ENCODE assay signal across 14 mouse cellular contexts in the genomic region with DNA sequence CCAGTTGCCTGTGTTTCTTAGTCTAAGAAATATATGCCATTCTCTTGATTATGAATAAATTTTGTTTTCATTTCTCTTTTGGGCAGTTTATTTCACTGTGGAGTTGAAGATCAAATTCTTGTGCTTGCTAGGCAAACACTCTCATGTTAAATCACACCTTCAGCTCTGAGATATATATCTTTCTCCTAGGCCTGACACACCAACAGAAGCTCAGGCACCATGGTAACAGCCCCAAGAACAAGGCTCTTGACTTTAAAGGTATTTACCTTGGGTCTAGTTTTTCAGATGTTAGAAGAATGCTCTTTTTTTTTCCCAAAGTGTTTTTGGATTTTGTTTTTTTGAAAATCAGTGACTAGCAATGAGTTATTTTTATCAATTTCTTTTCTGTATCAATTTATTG. TPM values are rescaled to one million over a fixed set of nuclear protein-coding genes. Genes with fewer than 3 reads are reported as not detected.
"Had no signal": no experiment of that assay in that cellular context is flagged by ENCODE, and none has a peak within 500 bp of the region (broad histone marks: within the 10 kb centered on the region; RNA-seq: fewer than 3 reads in every experiment).

No protein-coding gene starts in this region.

- H3K27ac ChIP-seq: kidney, postnatal 0 days; limb, embryonic 15.5 days; liver, embryonic 12.5 days had no signal

- H3K27me3 ChIP-seq: limb, embryonic 15.5 days; liver, embryonic 12.5 days had no signal

- DNase-seq: kidney, adult 11 months; kidney, adult 9 months; kidney, postnatal 4 days; lung, embryonic 14.5 days; lung, postnatal 36 days; right cerebral cortex, postnatal 14 days; thymus, postnatal 4 days had no signal

- H3K4me2 ChIP-seq: limb, embryonic 15.5 days; liver, embryonic 12.5 days; lung, embryonic 14.5 days; midbrain, embryonic 12.5 days had no signal

- H3K4me3 ChIP-seq: layer of hippocampus, adult 2 months; limb, embryonic 15.5 days; liver, embryonic 12.5 days; midbrain, embryonic 12.5 days had no signal

- ATAC-seq: liver, embryonic 12.5 days had no signal

- H3K9ac ChIP-seq: limb, embryonic 15.5 days; liver, embryonic 12.5 days; lung, embryonic 14.5 days; midbrain, embryonic 12.5 days had no signal

- H3K4me1 ChIP-seq: limb, embryonic 15.5 days; liver, embryonic 12.5 days had no signal

- H3K36me3 ChIP-seq: liver, embryonic 12.5 days; midbrain, embryonic 12.5 days had no signal

- H3K9me3 ChIP-seq: limb, embryonic 15.5 days; liver, embryonic 12.5 days; midbrain, embryonic 12.5 days had no signal

RNA-seq across cellular contexts. Expression of a gene that starts 12.4 kb away (rescaled TPM):
- polyA plus RNA-seq: liver, embryonic 12.5 days; liver, embryonic 16.5 days; lung, embryonic 14.5 days had no signal

RNA-seq across cellular contexts. Expression of a gene that starts 44.9 kb away (rescaled TPM):
- total RNA-seq: layer of hippocampus, adult 2 months had no signal
- polyA plus RNA-seq: limb, embryonic 11.5 days; liver, embryonic 12.5 days; lung, embryonic 14.5 days had no signal
